Mouse (Mus musculus) limb, embryonic 12.5 days (tissue): ENCODE results near the gene Trim8. TPM values are rescaled to one million over a fixed set of nuclear protein-coding genes. Genes with fewer than 3 reads are reported as not detected.
A peak's percentile ranks its signal among the peaks of the same experiment; 100 is the strongest.

ENCODE experiments used
- ATAC-seq: fragments of 200-750 bp; cut with Nextera tagmentation; 2 replicates; pipeline ENCODE4 v1.8.0; 2017; ENCODE audit warnings: low read depth, moderate TSS enrichment; ENCODE audit not compliant: insufficient number of reproducible peaks, insufficient read depth, low FRiP score, low TSS enrichment
- H3K27ac ChIP-seq: fragments of 300-500 bp; sonication (generic); 2 replicates; pipeline ENCODE4 v1.5.1; 2016; ENCODE audit warnings: mild to moderate bottlenecking, moderate library complexity
- H3K27me3 ChIP-seq: fragments of 300-500 bp; sonication (generic); 2 replicates; pipeline ENCODE4 v1.6.1; 2016; ENCODE audit warnings: mild to moderate bottlenecking, moderate library complexity
- H3K36me3 ChIP-seq: fragments of 300-500 bp; sonication (generic); 2 replicates; pipeline ENCODE4 v1.6.1; 2016; ENCODE audit warnings: mild to moderate bottlenecking, moderate library complexity
- H3K4me1 ChIP-seq: fragments of 300-500 bp; sonication (generic); replicated peaks from 2 replicates; pipeline ENCODE4 v1.6.1; 2016
- H3K4me2 ChIP-seq: fragments of 300-500 bp; sonication (generic); 2 replicates; pipeline ENCODE4 v1.6.1; 2016; ENCODE audit warnings: mild to moderate bottlenecking, moderate library complexity
- H3K4me3 ChIP-seq: fragments of 300-500 bp; sonication (generic); replicated peaks from 2 replicates; pipeline ENCODE4 v1.5.1; 2016; ENCODE audit warnings: mild to moderate bottlenecking
- H3K9ac ChIP-seq: fragments of 300-500 bp; sonication (generic); replicated peaks from 2 replicates; pipeline ENCODE4 v1.6.1; 2016; ENCODE audit warnings: mild to moderate bottlenecking, moderate library complexity
- H3K9me3 ChIP-seq: fragments of 300-500 bp; sonication (generic); 2 replicates; pipeline ENCODE4 v1.6.1; 2016; ENCODE audit warnings: mild to moderate bottlenecking, moderate library complexity
- WGBS: fragments of 180-500 bp; shearing (Covaris S2); methylation state at CpG from one replicate; pipeline ENCODE4 v1.1.7; 2016; 5-methylcytosine and 5-hydroxymethylcytosine counted together
- polyA plus RNA-seq: library from polyadenylated mRNA; unstranded; fragments of >200 nt; fragmentation: Nextera tagmentation; extraction: Ambion mirVana; gene quantifications from 2 replicates; pipeline ENCODE4 v1.2.1, GENCODE M21; 2016

Gene Trim8
- polyA plus RNA-seq, 1 experiment from 2014 or later: 17.3 TPM

DNA sequence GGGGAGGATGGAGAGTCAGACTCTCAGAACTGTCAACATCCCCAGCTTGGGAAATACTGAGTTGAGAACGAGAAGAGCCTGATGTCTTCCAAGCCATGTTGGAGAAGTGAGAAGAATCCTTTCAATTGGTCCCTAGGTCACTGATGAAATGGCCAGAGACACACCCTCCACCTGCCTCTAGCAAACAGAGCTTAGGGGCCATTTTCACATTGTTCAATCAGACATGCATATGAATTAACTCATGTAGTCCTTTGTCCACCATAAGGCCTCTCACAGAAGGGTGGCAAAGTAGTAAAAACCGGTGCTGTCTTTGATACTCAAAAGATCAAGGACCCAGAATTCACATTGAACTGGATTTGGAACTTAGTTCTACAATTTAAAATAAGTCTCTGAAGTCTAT lies 4.3 kb upstream of the Trim8 start:
- no peak for ATAC-seq
- WGBS: 73% methylated on average over 2 of the region's 2 CpGs
- Histone ChIP-seq H3K4me2 (no peak overlapping the region), H3K36me3 (no peaks in the 10 kb centered on the region), H3K4me1 (peaks cover 3% of the 10 kb centered on the region; the same call in 1 of the 2 replicates), H3K9ac (no peak overlapping the region), H3K9me3 (no peaks in the 10 kb centered on the region), H3K4me3 (no peak overlapping the region), H3K27me3 (no peaks in the 10 kb centered on the region), H3K27ac (no peak overlapping the region)

DNA sequence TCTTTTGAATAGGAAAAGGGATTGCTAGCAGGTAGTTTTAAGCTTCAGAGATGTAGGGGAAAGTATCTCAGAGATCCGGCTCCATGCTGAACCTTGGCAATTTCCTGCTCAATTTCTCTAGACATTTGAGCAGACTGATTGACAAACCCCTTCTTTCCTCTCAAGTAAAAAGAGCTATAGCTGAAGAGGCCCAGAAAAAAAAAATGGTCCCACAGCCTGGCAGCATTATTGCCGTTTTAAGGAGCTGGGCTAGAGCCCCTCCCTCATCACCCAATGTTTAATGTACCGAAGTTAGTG lies 2.0 kb upstream of the Trim8 start:
- no peak for ATAC-seq
- H3K4me3 ChIP-seq: peak overlapping the region; percentile 88
- WGBS: 1% methylated on average over 3 of the region's 3 CpGs
- H3K4me2 ChIP-seq: peak overlapping the region; percentile 44
- H3K27me3 ChIP-seq: no peaks in the 10 kb centered on the region
- peaks cover 22% of the 10 kb centered on the region for H3K4me1 ChIP-seq
- H3K9me3 ChIP-seq: no peaks in the 10 kb centered on the region
- H3K27ac ChIP-seq: peak overlapping the region; percentile 98
- H3K36me3 ChIP-seq: no peaks in the 10 kb centered on the region
- H3K9ac ChIP-seq: no peak overlapping the region

DNA sequence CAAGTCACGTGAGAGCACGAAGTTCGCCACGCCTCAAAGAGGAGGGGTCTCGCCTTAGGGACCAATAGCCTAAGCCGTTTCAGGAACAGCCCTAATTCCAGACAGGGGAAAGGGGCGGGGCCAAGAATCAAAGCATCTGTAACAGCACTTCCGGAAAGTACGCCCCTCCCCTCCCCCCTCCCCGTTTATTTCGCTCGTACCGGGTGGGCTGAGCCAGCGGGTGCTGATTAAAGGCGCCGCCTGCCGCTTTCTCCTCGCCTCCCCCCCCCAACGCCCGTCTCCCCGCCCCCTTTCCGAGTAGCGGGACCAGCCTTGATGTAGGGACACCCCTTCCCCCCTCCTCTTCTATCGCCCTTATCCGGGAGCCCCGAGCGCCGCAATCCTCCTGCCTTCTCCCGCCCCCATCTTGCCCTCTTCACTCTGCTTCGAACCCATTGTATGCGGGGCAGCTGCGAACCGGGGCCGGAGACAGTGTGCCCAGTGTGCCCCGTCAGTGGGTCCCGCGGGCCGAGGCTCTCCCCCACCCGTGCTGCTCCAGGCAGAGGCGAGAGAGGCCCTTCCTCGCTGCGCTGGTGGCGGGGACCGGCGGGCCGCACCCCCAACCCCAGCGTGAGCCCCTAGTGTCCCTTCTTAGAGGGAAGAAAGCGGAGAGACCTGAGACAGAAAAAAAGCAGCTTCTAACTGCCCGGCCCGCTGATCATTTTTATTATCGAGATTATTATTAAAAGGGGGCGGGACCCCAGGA lies 1.5 kb upstream of the Trim8 start:
- Histone ChIP-seq H3K27me3 (no peaks in the 10 kb centered on the region), H3K9me3 (no peaks in the 10 kb centered on the region), H3K4me2 (peak overlapping the region; percentile 99), H3K4me3 (peak overlapping the region; percentile 88), H3K9ac (peak overlapping the region; percentile 79), H3K4me1 (peaks cover 27% of the 10 kb centered on the region), H3K36me3 (no peaks in the 10 kb centered on the region), H3K27ac (peak overlapping the region; percentile 98)
- peak; percentile 84 for ATAC-seq
- WGBS: under 1% methylated on average over 52 of the region's 52 CpGs

DNA sequence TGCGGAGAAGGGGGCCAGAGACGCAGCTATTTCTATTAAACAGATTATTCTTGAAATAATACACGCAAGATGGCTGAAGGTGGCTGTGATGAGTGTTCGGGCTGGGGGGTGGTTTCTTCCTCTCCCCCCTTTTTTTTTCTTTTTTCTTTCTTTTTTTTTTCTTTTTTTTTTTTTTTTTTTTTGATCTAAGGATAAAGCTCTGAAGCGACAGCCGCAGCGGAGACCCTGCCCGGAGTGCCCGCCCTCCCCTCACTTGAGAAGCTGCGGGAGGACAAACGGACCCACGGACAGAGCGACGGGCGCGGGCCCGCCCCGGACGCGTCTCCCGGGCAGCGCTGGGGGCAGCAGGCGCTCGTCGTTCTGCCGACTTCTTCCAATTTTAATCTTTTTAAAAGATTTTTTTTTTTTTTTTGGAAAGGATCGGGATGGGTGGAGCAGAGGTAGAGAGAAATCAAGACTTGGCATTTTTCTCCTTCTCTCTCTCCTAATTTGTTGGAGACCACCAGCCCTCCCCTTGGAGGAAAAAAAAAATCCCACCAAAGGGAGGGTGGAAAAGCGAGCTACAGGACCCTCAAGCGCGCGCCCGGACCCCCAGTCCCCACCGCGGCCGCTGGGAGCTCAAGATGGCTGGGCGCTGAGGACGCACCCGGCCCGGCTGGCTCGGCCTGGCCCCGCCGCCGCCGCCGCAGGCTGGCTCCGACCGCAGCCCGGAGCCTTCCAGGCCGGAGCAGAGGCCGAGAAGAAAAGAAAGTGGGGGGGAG lies 741 bp upstream of the Trim8 start:
- peaks cover 34% of the 10 kb centered on the region for H3K4me1 ChIP-seq
- peak overlapping the region; percentile 83 for H3K9ac ChIP-seq
- H3K4me2 ChIP-seq: peak overlapping the region; percentile 99
- H3K9me3 ChIP-seq: no peaks in the 10 kb centered on the region
- H3K27me3 ChIP-seq: no peaks in the 10 kb centered on the region
- peaks cover 6% of the 10 kb centered on the region for H3K36me3 ChIP-seq
- no peak for ATAC-seq
- H3K4me3 ChIP-seq: peak overlapping the region; percentile 88
- under 1% methylated on average over 50 of the region's 50 CpGs for WGBS
- peak overlapping the region; percentile 98 for H3K27ac ChIP-seq

DNA sequence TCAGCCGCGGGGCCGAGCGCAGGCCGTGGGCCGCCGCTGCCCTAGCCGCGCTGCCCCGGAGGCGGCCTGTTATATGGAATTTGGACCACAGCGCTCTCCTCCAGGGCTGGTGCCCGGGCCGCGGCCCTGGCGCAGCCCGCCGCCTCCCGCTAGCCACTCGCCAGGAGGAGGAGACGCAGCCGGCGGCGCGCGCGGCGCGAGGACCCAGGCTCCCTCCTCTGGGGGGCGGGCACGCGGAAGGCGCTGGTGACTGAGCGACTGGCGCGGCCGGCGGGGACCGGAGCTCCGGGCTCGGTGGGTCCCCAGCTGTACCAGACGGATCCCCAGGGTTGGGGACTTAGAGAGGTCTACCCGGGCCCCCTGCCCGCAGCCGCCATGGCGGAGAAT lies 560 bp downstream of the Trim8 start:
- peak overlapping the region; percentile 88 for H3K4me3 ChIP-seq
- H3K27me3 ChIP-seq: no peaks in the 10 kb centered on the region
- WGBS: under 1% methylated on average over 39 of the region's 46 CpGs
- no peak for ATAC-seq
- peak overlapping the region; percentile 98 for H3K27ac ChIP-seq
- H3K4me1 ChIP-seq: peaks cover 48% of the 10 kb centered on the region
- peak overlapping the region; percentile 83 for H3K9ac ChIP-seq
- H3K9me3 ChIP-seq: no peaks in the 10 kb centered on the region
- peaks cover 19% of the 10 kb centered on the region for H3K36me3 ChIP-seq
- peak overlapping the region; percentile 99 for H3K4me2 ChIP-seq

DNA sequence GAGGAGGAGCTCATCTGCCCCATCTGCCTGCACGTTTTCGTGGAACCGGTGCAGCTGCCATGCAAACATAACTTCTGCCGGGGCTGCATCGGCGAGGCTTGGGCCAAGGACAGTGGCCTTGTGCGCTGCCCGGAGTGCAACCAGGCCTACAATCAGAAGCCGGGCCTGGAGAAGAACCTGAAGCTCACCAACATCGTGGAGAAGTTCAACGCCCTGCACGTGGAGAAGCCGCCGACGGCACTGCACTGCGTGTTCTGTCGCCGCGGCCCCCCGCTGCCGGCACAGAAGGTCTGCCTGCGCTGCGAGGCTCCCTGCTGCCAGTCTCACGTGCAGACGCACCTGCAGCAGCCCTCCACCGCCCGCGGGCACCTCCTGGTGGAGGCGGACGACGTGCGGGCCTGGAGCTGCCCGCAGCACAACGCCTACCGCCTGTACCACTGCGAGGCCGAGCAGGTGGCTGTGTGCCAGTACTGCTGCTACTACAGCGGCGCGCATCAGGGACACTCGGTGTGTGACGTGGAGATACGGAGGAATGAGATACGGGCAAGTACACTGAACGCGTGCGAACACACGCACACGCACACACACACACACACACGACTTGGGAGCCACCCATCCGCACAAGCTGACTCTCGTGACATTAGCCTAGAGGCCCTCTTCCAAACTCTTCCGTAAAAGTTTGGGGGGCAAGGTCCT lies 1.1 kb downstream of the Trim8 start:
- Histone ChIP-seq H3K27me3 (no peaks in the 10 kb centered on the region), H3K4me3 (peak overlapping the region; percentile 88), H3K9ac (peak overlapping the region; percentile 83), H3K4me2 (peak overlapping the region; percentile 99), H3K9me3 (no peaks in the 10 kb centered on the region), H3K36me3 (peaks cover 24% of the 10 kb centered on the region), H3K27ac (peak overlapping the region; percentile 98), H3K4me1 (peaks cover 53% of the 10 kb centered on the region)
- under 1% methylated on average over 53 of the region's 53 CpGs for WGBS
- no peak for ATAC-seq

DNA sequence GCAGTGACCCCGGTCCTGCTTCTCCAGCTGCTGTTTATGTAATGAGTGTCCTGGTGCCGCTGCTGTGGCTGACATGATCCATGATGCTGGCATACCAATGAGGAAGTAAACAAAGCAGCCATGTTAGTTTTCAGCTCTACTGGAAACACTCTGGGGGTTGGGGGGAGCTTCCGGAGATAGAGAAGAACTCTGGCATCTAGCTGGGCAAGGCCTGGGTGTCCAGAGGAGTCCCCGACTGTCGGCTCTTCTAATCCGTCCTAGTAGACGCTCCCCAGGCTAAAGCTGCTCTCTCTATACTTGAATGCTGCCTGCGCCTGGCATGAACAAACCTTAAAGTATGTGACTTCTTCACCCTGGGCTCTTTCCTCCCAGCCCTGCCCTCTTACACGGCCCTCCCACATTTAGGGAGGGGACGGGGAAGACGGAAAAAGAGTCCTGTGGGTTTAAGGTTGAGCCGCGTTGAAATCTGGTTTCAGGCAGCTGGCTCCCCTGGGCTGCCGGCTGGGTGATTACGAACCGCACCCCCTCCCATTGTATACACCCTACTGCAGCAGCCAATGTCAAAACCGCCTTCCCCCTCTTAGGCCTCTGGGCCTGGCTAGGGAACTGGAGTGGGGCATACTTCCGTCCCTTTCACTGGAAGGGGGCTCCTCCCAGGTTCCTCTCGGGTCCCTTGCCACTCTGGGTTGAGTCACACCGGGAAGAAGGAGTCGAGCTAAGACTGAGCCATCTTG lies 2.0 kb downstream of the Trim8 start:
- Histone ChIP-seq H3K4me1 (peaks cover 62% of the 10 kb centered on the region), H3K36me3 (peaks cover 33% of the 10 kb centered on the region), H3K27ac (peak overlapping the region; percentile 98), H3K4me3 (peak overlapping the region; percentile 88), H3K4me2 (peak overlapping the region; percentile 99), H3K9me3 (no peaks in the 10 kb centered on the region), H3K9ac (peak overlapping the region; percentile 83), H3K27me3 (no peaks in the 10 kb centered on the region)
- 0 out of 2 replicates have a peak, but pooled peaks have one; percentile 8 for ATAC-seq
- WGBS: under 1% methylated on average over 21 of the region's 21 CpGs

DNA sequence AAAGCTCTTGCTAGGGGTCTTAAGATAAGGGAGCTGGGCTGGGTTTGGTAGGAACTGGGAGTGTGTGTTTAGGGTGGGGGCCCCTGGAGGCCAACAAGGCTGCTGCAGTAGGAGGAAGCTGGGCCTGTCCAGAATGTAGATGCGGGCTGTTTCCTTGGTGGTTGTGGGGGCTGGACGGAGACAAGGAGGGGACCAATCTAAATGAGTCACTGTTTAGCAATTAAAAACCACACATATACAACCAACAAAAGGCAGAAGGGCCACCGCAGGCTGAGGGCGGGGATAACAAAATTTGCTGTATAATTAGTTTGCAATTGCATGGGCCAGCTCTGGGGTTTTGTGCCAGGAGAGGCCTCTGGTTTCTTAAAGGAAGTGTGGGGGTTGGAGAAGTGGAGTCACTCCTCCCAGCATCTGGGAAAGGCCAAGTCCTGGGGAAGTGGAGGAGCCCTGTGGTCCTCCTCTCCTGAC lies 2.6 kb downstream of the Trim8 start:
- Histone ChIP-seq H3K27me3 (no peaks in the 10 kb centered on the region), H3K4me2 (peak overlapping the region; percentile 99), H3K4me3 (peak overlapping the region; percentile 88), H3K9me3 (no peaks in the 10 kb centered on the region), H3K27ac (peak overlapping the region; percentile 98), H3K4me1 (peaks cover 65% of the 10 kb centered on the region), H3K36me3 (peaks cover 39% of the 10 kb centered on the region), H3K9ac (peak overlapping the region; percentile 83)
- 0 out of 2 replicates have a peak, but pooled peaks have one; percentile 1 for ATAC-seq
- 5% methylated on average over 4 of the region's 4 CpGs for WGBS

DNA sequence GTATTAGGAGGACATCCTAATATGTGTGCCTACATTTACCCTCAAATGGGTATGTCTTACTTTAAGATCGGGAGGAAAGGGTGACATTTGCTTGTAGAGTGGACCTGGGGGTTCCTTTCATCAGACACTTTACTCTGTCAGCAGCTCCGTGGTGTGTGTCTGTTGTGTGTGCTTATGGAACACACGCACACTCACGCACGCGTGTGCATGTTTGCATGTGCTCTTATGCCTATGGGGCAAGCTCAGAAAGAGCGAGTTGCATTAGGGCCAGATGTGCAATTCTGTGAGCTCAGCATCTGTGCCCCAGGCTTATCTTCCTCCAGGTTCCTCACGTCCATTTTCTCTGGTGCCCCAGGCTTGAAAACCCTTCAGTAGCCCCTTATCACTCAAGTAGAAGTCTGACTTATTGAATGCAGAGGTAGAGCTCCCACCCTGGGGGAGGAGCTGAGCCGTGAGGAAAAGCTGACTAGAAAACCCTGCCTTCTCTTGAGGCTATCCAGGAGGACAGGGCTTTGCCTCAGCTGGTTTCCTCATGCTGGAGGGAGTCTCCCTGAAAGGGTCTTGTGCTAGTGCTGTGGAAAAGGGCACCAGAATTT lies 3.4 kb downstream of the Trim8 start:
- Histone ChIP-seq H3K4me2 (peak overlapping the region; percentile 99), H3K9ac (peak overlapping the region; percentile 83; the same call in 1 of the 2 replicates), H3K9me3 (no peaks in the 10 kb centered on the region), H3K27me3 (no peaks in the 10 kb centered on the region), H3K27ac (peak overlapping the region; percentile 98; the same call in 1 of the 2 replicates), H3K4me3 (peak overlapping the region; percentile 88), H3K36me3 (peaks cover 47% of the 10 kb centered on the region), H3K4me1 (peaks cover 72% of the 10 kb centered on the region)
- no peak for ATAC-seq
- 66% methylated on average over 9 of the region's 9 CpGs for WGBS

DNA sequence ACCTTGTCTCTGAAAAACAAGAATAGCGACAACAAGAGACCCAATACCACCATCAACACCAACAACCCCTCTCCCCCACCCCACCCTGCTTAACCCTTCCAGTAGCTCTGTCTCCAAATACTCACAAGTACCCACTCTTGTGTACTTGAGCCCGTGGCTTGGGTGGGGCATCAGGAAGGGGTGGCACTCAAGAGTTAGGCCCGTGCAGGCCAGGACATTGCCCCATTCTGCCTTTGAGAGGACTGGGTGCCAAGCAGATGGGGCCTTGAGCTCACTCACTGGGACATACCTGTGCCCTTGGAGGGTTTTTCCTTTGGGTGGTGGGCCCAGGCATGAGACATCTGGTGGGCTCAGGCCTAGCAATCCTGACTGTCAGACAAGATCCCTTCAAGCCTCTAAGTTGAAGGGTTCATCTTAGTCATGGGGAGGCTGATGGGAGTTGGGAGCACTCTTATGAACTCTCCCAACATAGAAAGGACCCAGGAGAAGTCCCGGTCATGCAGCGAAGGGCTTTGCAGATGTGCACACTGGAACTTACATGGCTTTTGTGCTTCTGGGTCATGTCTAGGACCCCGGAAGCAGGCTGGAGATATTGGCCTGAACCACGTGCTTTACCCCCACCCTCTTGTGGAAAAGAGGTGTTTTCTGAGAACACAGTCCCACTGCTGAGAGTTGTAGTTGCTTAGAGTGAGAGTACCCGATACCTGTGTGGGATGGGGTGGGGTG lies 4.3 kb downstream of the Trim8 start:
- no peaks in the 10 kb centered on the region for H3K9me3 ChIP-seq
- H3K4me1 ChIP-seq: peaks cover 72% of the 10 kb centered on the region
- 0 out of 2 replicates have a peak overlapping the region, but pooled peaks have one; percentile 88 for H3K4me3 ChIP-seq
- no peak overlapping the region for H3K27ac ChIP-seq
- 0 out of 2 replicates have a peak overlapping the region, but pooled peaks have one; percentile 24 for H3K4me2 ChIP-seq
- H3K27me3 ChIP-seq: no peaks in the 10 kb centered on the region
- 85% methylated on average over 8 of the region's 8 CpGs for WGBS
- H3K9ac ChIP-seq: no peak overlapping the region
- ATAC-seq: no peak
- peaks cover 54% of the 10 kb centered on the region for H3K36me3 ChIP-seq
